Mouse (Mus musculus) forebrain, embryonic 15.5 days (tissue): ENCODE measurements around the gene Eepd1. TPM values are rescaled to one million over a fixed set of nuclear protein-coding genes. Genes with fewer than 3 reads are reported as not detected.

Experiments
- ATAC-seq: fragments of 200-750 bp; cut with Nextera tagmentation; replicated peaks from 2 replicates; pipeline ENCODE4 v1.8.0; 2017; ENCODE audit warnings: mild to moderate bottlenecking, moderate TSS enrichment, moderate library complexity
- H3K27ac ChIP-seq: fragments of 300-500 bp; sonication (generic); replicated peaks from 2 replicates; pipeline ENCODE4 v1.5.1; 2015; ENCODE audit warnings: mild to moderate bottlenecking, inconsistent platforms
- H3K27me3 ChIP-seq: fragments of 300-500 bp; sonication (generic); 2 replicates; pipeline ENCODE4 v1.6.1; 2015; ENCODE audit warnings: inconsistent platforms
- H3K36me3 ChIP-seq: fragments of 300-500 bp; sonication (generic); 2 replicates; pipeline ENCODE4 v1.6.1; 2015; ENCODE audit warnings: mild to moderate bottlenecking, inconsistent platforms
- H3K4me1 ChIP-seq: fragments of 300-500 bp; sonication (generic); 2 replicates; pipeline ENCODE4 v1.6.1; 2015; ENCODE audit warnings: inconsistent platforms
- H3K4me2 ChIP-seq: fragments of 300-500 bp; sonication (generic); replicated peaks from 2 replicates; pipeline ENCODE4 v1.6.1; 2015; ENCODE audit warnings: mild to moderate bottlenecking, inconsistent platforms
- H3K4me3 ChIP-seq: fragments of 300-500 bp; sonication (generic); 2 replicates; pipeline ENCODE4 v1.5.1; 2015; ENCODE audit warnings: mild to moderate bottlenecking, inconsistent platforms
- H3K9ac ChIP-seq: fragments of 300-500 bp; sonication (generic); replicated peaks from 2 replicates; pipeline ENCODE4 v1.6.1; 2015; ENCODE audit warnings: mild to moderate bottlenecking, inconsistent platforms
- H3K9me3 ChIP-seq: fragments of 300-500 bp; sonication (generic); 2 replicates; pipeline ENCODE4 v1.6.1; 2016; ENCODE audit warnings: inconsistent platforms
- WGBS: fragments of 180-500 bp; shearing (Covaris S2); methylation state at CpG from one replicate; pipeline ENCODE4 v1.1.7; 2015; ENCODE audit warnings: mixed read lengths; 5-methylcytosine and 5-hydroxymethylcytosine counted together
- polyA plus RNA-seq: library from polyadenylated mRNA; unstranded; fragments of >200 nt; fragmentation: Nextera tagmentation; extraction: Ambion mirVana; gene quantifications from 2 replicates; pipeline ENCODE4 v1.2.1, GENCODE M21; 2015

Gene Eepd1
- polyA plus RNA-seq, 1 experiment from 2014 or later: 14.2 TPM

DNA sequence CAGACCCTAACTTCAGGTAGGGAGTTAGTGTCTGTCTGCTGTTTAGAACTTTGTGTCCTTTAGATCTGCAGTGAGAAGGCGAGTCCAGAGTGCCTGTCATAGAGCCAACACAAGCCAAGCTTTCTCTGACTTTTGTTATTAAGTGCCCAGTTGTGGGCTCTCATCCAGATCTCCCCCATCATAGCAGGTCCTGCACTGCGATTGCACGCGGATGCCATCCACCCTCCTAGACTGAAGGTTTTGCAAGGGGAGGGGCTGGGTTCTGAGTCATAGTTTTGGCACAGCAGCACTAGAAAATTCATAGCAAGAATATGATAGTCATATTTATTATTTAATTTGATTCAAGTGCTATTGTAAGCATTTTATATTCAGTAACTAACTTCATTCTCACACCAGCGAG, 12.6 kb downstream of the Eepd1 start:
- no peak overlapping the region for H3K27ac ChIP-seq
- ATAC-seq: no peak
- no peak overlapping the region for H3K4me3 ChIP-seq
- no peak overlapping the region for H3K9ac ChIP-seq
- H3K36me3 ChIP-seq: no peaks in the 10 kb centered on the region
- H3K4me1 ChIP-seq: no peaks in the 10 kb centered on the region
- WGBS: 86% methylated on average over 5 of the region's 5 CpGs
- H3K9me3 ChIP-seq: no peaks in the 10 kb centered on the region
- no peak overlapping the region for H3K4me2 ChIP-seq
- no peaks in the 10 kb centered on the region for H3K27me3 ChIP-seq

- no peaks in the 10 kb centered on the region for H3K27me3 ChIP-seq
- no peaks in the 10 kb centered on the region for H3K4me1 ChIP-seq
- ATAC-seq: no peak
Observed at GRCm38 (mm10) chr9:25495601-25496000, 14.3 kb downstream of the Eepd1 start.

DNA sequence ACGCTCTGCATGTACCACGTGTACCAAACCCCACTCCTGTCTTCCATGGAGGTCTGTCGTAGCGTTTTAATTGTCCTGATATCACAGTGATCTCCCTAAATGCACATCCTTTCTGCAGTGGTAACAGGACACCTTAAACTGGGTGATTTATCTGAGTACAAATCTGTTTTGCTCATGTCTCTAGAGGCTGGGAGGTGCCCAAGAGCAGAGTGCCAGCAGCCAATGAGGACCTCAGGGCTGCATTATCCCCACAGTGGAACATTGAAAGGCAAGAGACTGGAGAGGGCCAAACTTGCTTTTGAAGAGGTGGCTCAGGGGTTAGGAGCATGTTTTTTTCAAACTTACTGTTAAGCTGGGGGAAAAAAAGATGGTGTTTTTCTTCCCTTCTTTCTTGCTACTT, 14.8 kb downstream of the Eepd1 start:
- Histone ChIP-seq H3K36me3 (no peaks in the 10 kb centered on the region), H3K9ac (no peak overlapping the region), H3K9me3 (no peaks in the 10 kb centered on the region), H3K27me3 (no peaks in the 10 kb centered on the region), H3K27ac (no peak overlapping the region), H3K4me2 (no peak overlapping the region), H3K4me3 (no peak overlapping the region), H3K4me1 (no peaks in the 10 kb centered on the region)
- ATAC-seq: no peak
- 91% methylated on average over 4 of the region's 4 CpGs for WGBS

More at GRCm38 (mm10) chr9:25495601-25496000, 14.3 kb downstream of the Eepd1 start:
- H3K9ac ChIP-seq: no peak overlapping the region
- no peak overlapping the region for H3K4me3 ChIP-seq
- H3K27ac ChIP-seq: no peak overlapping the region
- no peaks in the 10 kb centered on the region for H3K36me3 ChIP-seq
- H3K9me3 ChIP-seq: no peaks in the 10 kb centered on the region
- WGBS: 94% methylated on average over 10 of the region's 10 CpGs
- H3K4me2 ChIP-seq: no peak overlapping the region

DNA sequence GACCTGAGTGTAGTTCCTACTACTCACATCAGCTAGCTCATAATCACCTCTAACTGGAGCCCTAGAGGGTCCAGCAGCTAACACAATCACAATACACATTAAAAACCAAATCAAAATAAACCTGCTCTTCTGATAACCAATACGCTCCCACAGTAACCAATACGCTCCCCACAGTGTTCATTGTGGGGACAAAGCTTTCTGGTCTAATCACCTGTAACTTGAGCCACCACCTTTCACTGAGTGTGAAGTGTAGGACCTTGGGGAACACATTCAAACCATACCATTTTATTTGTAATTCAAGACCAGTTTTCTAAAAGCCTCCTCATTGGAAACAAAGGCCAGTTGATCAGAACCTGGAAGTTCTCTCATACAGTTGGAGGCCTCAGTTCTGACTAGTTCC, 15.4 kb downstream of the Eepd1 start:
- no peak for ATAC-seq
- H3K9ac ChIP-seq: no peak overlapping the region
- H3K27ac ChIP-seq: no peak overlapping the region
- no peaks in the 10 kb centered on the region for H3K9me3 ChIP-seq
- no peaks in the 10 kb centered on the region for H3K27me3 ChIP-seq
- H3K4me3 ChIP-seq: no peak overlapping the region
- WGBS: 85% methylated on average over 2 of the region's 2 CpGs
- no peak overlapping the region for H3K4me2 ChIP-seq
- no peaks in the 10 kb centered on the region for H3K4me1 ChIP-seq
- no peaks in the 10 kb centered on the region for H3K36me3 ChIP-seq

GRCm38 (mm10) chr9:25498770-25499169, 17.4 kb downstream of the Eepd1 start:
- H3K9me3 ChIP-seq: no peaks in the 10 kb centered on the region
- no peak for ATAC-seq
- H3K4me1 ChIP-seq: no peaks in the 10 kb centered on the region
- H3K27me3 ChIP-seq: no peaks in the 10 kb centered on the region
- no peak overlapping the region for H3K4me3 ChIP-seq
- 80% methylated on average over 4 of the region's 4 CpGs for WGBS
- H3K27ac ChIP-seq: no peak overlapping the region
- H3K4me2 ChIP-seq: no peak overlapping the region
- no peaks in the 10 kb centered on the region for H3K36me3 ChIP-seq
- no peak overlapping the region for H3K9ac ChIP-seq

DNA sequence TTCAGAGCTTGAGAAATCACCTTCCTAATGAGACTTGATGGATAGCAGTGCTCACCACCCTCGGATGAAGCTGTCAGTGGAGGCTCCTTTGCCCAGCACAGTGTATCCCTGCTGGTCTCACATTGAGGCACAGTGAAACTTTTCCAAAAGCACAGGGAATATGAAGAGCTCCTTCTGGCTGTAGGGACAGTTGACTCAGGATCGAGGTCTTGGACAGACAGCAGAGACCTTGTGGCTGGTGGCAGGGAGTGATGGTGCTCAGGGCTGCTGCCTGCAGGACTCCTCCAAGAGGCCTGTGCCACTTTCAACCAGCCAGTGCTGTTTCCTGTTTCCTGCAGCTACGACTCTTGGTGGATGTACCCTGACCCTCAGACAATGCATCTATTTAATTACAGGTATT, 18.0 kb downstream of the Eepd1 start:
- Histone ChIP-seq H3K36me3 (no peaks in the 10 kb centered on the region), H3K27ac (no peak overlapping the region), H3K27me3 (no peaks in the 10 kb centered on the region), H3K9me3 (no peaks in the 10 kb centered on the region), H3K9ac (no peak overlapping the region), H3K4me2 (no peak overlapping the region), H3K4me3 (no peak overlapping the region), H3K4me1 (peaks cover 3% of the 10 kb centered on the region)
- no peak for ATAC-seq
- 71% methylated on average over 3 of the region's 3 CpGs for WGBS

DNA sequence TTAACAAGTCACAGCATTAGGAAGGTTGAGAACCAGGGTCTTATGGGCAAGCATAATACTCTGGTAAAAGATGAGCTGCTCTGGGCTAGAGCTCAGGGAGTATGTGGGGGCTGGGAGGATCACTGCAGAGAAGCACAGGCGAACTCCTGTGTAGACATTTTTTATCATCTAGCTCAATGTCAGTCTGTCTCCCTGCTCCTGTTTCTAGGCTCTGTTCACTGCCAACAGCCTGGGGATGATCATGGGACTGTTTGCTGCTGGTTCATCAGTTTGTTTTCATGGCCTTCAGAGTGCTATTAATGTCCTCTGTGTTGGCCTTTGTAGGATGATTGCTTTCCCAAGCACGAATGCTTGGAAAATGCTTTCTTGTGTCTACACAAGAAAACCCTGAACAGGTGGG, 18.7 kb downstream of the Eepd1 start:
- Histone ChIP-seq H3K4me3 (no peak overlapping the region), H3K27me3 (no peaks in the 10 kb centered on the region), H3K9me3 (no peaks in the 10 kb centered on the region), H3K27ac (no peak overlapping the region), H3K9ac (no peak overlapping the region), H3K36me3 (no peaks in the 10 kb centered on the region), H3K4me2 (no peak overlapping the region), H3K4me1 (peaks cover 10% of the 10 kb centered on the region)
- WGBS: 87% methylated on average over 2 of the region's 2 CpGs
- no peak for ATAC-seq

DNA sequence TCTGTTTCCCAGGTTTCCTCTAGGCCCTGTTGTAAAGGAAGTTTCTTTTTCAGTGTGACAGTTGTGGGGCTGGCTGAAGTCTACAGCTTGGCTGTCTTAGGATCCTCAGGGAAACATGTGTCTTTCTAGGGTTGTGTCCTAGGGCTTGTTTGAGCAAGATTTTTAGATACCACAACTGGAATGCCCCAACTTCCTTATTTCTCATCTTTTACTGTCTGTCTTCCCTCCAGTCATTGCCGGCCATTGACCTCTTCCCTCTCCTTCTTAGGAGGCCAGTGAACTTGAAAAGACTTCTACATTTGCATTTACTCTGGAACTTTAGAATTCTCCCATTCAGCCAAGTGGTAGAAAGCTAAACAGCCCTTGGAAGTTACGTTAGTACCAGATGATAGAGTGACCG, 27.5 kb downstream of the Eepd1 start:
- H3K9me3 ChIP-seq: no peaks in the 10 kb centered on the region
- H3K36me3 ChIP-seq: no peaks in the 10 kb centered on the region
- H3K4me2 ChIP-seq: no peak overlapping the region
- no peaks in the 10 kb centered on the region for H3K27me3 ChIP-seq
- no peak for ATAC-seq
- no peak overlapping the region for H3K27ac ChIP-seq
- no peak overlapping the region for H3K4me3 ChIP-seq
- H3K4me1 ChIP-seq: peaks cover 22% of the 10 kb centered on the region
- no peak overlapping the region for H3K9ac ChIP-seq
- 91% methylated on average over 3 of the region's 3 CpGs for WGBS

- H3K9ac ChIP-seq: no peak overlapping the region
- no peak for ATAC-seq
- H3K27ac ChIP-seq: no peak overlapping the region
- no peaks in the 10 kb centered on the region for H3K36me3 ChIP-seq
- no peak overlapping the region for H3K4me2 ChIP-seq
- H3K4me3 ChIP-seq: no peak overlapping the region
- H3K9me3 ChIP-seq: no peaks in the 10 kb centered on the region
- H3K27me3 ChIP-seq: no peaks in the 10 kb centered on the region
- WGBS: 88% methylated on average over 11 of the region's 11 CpGs
- H3K4me1 ChIP-seq: peaks cover 8% of the 10 kb centered on the region
Observed at GRCm38 (mm10) chr9:25510572-25510971, 29.2 kb downstream of the Eepd1 start.

DNA sequence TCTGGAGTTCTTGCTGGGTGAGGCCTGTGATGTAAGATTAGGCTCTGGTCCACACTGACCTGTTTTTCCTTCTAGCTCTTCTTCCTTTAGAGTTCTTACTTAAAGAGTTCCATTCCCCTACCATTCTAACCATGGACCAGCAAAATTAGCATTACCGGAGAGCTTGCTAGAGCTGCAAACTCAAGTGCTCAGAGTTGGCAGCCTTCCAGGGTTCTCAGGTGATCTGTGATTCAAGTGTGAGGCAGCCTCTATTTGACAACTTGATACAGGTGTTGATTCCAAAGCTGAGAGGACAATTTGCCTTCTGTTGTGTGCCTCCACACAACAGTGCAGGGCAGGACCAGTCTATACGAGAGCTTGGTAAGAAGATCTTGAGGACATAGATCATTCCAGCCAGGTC, 31.7 kb downstream of the Eepd1 start:
- H3K4me2 ChIP-seq: no peak overlapping the region
- no peaks in the 10 kb centered on the region for H3K36me3 ChIP-seq
- H3K27ac ChIP-seq: no peak overlapping the region
- H3K4me3 ChIP-seq: no peak overlapping the region
- WGBS: 53% methylated on average over 2 of the region's 2 CpGs
- peaks cover 8% of the 10 kb centered on the region; the same call in 1 of the 2 replicates for H3K4me1 ChIP-seq
- H3K27me3 ChIP-seq: no peaks in the 10 kb centered on the region
- no peak for ATAC-seq
- no peaks in the 10 kb centered on the region for H3K9me3 ChIP-seq
- H3K9ac ChIP-seq: no peak overlapping the region

DNA sequence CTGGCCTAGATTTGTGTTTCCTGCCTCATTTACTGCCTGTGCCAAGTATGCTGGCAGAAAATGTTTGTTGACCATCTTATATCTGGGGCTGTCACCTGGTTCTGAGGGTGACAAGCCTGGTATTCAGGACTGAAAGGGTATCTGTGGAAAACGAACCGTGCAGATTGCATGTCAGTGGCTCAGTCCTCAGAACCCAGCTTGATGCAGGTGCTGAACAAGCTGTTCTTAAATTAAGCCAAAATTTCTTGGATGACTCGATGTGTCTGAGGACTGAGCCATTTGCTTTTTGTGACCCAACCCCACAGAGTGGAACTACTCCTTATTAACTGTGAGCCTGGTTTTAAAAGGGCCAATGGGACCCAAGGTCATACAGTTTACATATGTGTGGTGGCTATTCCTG, 32.2 kb downstream of the Eepd1 start:
- ATAC-seq: no peak
- Histone ChIP-seq H3K4me1 (peaks cover 8% of the 10 kb centered on the region; the same call in 1 of the 2 replicates), H3K9ac (no peak overlapping the region), H3K9me3 (no peaks in the 10 kb centered on the region), H3K4me2 (no peak overlapping the region), H3K27me3 (no peaks in the 10 kb centered on the region), H3K4me3 (no peak overlapping the region), H3K27ac (no peak overlapping the region), H3K36me3 (no peaks in the 10 kb centered on the region)
- 71% methylated on average over 3 of the region's 3 CpGs for WGBS

DNA sequence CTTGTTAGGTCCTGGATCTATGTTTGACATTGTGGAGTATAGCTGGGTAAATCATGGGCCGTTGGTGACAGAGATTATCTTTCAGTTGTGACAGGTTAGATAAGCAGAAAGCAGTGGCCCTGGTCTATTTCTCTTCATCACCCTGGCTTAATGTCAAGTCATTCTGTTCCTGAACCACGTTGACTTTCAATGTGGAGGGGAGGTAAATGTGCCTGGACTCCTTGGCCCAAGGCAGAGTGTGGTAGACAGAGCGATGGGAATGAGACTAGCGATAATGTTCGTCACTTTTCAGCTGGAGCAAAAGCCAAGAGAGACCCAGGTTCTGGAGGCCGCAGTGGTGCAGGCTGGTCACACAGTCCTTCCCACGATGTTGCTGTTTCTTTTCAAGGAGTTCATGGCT, 35.3 kb downstream of the Eepd1 start:
- Histone ChIP-seq H3K4me1 (peaks cover 13% of the 10 kb centered on the region), H3K27me3 (no peaks in the 10 kb centered on the region), H3K4me2 (no peak overlapping the region), H3K9me3 (no peaks in the 10 kb centered on the region), H3K4me3 (no peak overlapping the region), H3K36me3 (no peaks in the 10 kb centered on the region), H3K9ac (no peak overlapping the region), H3K27ac (no peak overlapping the region)
- ATAC-seq: no peak
- WGBS: 89% methylated on average over 7 of the region's 7 CpGs

DNA sequence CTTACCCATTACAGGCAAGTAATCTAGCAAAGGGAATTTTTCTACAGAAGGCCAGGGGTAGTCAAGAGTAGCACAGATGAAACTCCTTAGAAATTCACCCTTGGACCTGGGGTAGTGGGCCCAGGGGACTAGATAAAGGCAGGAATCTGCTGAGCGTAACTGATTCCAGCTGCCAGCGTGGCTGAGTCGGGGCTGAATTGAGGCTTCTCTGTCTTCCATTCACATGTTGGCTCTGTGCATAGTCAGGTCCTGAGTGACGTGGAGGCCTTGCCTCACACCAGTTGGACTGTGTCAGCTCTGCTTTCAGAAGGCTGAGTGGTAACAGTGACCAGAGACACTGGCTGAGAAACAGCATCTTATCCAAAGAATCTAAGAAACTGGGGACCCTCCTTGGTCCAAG, 36.6 kb downstream of the Eepd1 start:
- 80% methylated on average over 4 of the region's 4 CpGs for WGBS
- ATAC-seq: no peak
- Histone ChIP-seq H3K27me3 (no peaks in the 10 kb centered on the region), H3K27ac (no peak overlapping the region), H3K36me3 (no peaks in the 10 kb centered on the region), H3K4me2 (no peak overlapping the region), H3K9ac (no peak overlapping the region), H3K9me3 (no peaks in the 10 kb centered on the region), H3K4me1 (peaks cover 11% of the 10 kb centered on the region), H3K4me3 (no peak overlapping the region)
